Mouse (Mus musculus): Measurements from ENCODE around the gene Tril.

DNA sequence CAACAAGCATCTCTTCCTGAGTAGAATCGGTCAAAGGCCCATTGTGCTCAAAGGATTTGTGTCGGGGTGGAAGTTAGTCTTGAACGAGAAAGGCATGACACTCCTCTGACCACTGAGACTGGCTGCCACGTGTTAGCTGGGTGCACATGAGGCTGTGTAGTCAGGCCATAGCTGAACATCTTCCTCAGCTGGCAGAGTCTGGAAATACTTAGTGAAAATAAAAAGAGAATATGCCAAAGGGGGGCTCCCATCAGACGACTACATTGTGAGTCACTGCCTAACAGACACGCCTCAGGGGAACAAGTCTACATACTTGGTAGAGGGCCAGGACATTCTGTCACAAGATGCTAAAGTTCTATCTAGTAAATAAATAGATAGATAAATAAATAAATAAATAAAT lies 16.5 kb downstream of the Tril start:
- TF ChIP-seq CTCF (IDR thresholded peaks at IDR 0.05; ENCODE audit: extremely low read depth, insufficient read depth, insufficient read length, insufficient replicate concordance): no peak
- no peak for TF ChIP-seq POLR2A (IDR thresholded peaks at IDR 0.05; ENCODE audit: low read depth, low read length)

All from spleen, adult 2 months (tissue).